Mouse (Mus musculus): Measurements from ENCODE around the gene Rasa4. TPM values are rescaled to one million over a fixed set of nuclear protein-coding genes. Genes with fewer than 3 reads are reported as not detected.

Rasa4 gene
- polyA plus RNA-seq, 1 experiment from 2014 or later = 2.8 TPM

- H3K9me3 ChIP-seq (ENCODE audit: low read length) = no peaks in the 10 kb centered on the region
- no peak overlapping the region for H3K9ac ChIP-seq (replicated peaks; ENCODE audit: low read depth)
- H3K27me3 ChIP-seq (replicated peaks; ENCODE audit: insufficient read depth, low read length) = no peaks in the 10 kb centered on the region
- no peak overlapping the region for H3K4me3 ChIP-seq (ENCODE audit: low read depth, low read length)
- H3K36me3 ChIP-seq (ENCODE audit: insufficient read depth, low read length) = 0 out of 2 replicates have a peak, but pooled peaks cover 14% of the 10 kb centered on the region
- ATAC-seq (no peak), DNase-seq (ENCODE audit: low spot score) (peak; percentile 65)
- H3K4me2 ChIP-seq (replicated peaks; ENCODE audit: low read depth, low read length) = no peak overlapping the region
- H3K27ac ChIP-seq (ENCODE audit: low read length) = no peak overlapping the region
- peaks cover 7% of the 10 kb centered on the region; the same call in 1 of the 2 replicates for H3K4me1 ChIP-seq (ENCODE audit: insufficient read depth, low read depth, low read length)
- 76% methylated on average over 13 of the region's 13 CpGs for WGBS
- no peak for TF ChIP-seq EP300 (IDR thresholded peaks at IDR 0.05)
- peak; percentile 75 for TF ChIP-seq CTCF (IDR thresholded peaks at IDR 0.05)
Observed at GRCm38 (mm10) chr5:136137658-136138274, 54.0 kb downstream of the Rasa4 start.

GRCm38 (mm10) chr5:136139393-136139792 is 55.7 kb downstream of the Rasa4 start:
- DNase-seq (ENCODE audit: low spot score) = no peak
- WGBS = 95% methylated on average over 13 of the region's 13 CpGs
- H3K4me1 ChIP-seq (ENCODE audit: insufficient read depth, low read depth, low read length) = peaks cover 7% of the 10 kb centered on the region; the same call in 1 of the 2 replicates
- no peak overlapping the region for H3K4me2 ChIP-seq (replicated peaks; ENCODE audit: low read depth, low read length)
- TF ChIP-seq CTCF (IDR thresholded peaks at IDR 0.05) (no peak), EP300 (IDR thresholded peaks at IDR 0.05) (no peak)
- no peak overlapping the region for H3K9ac ChIP-seq (replicated peaks; ENCODE audit: low read depth)
- H3K36me3 ChIP-seq (ENCODE audit: insufficient read depth, low read length) = 0 out of 2 replicates have a peak, but pooled peaks cover 14% of the 10 kb centered on the region
- ATAC-seq = no peak
- H3K27me3 ChIP-seq (replicated peaks; ENCODE audit: insufficient read depth, low read length) = no peaks in the 10 kb centered on the region
- H3K9me3 ChIP-seq (ENCODE audit: low read length) = no peaks in the 10 kb centered on the region
- H3K4me3 ChIP-seq (ENCODE audit: low read depth, low read length) = no peak overlapping the region
- no peak overlapping the region for H3K27ac ChIP-seq (ENCODE audit: low read length)

GRCm38 (mm10) chr5:136140057-136140482 is 56.4 kb downstream of the Rasa4 start:
- Histone ChIP-seq H3K27ac (ENCODE audit: low read length) (no peak overlapping the region), H3K4me1 (ENCODE audit: insufficient read depth, low read depth, low read length) (peaks cover 7% of the 10 kb centered on the region; the same call in 1 of the 2 replicates), H3K4me3 (ENCODE audit: low read depth, low read length) (no peak overlapping the region), H3K36me3 (ENCODE audit: insufficient read depth, low read length) (0 out of 2 replicates have a peak, but pooled peaks cover 14% of the 10 kb centered on the region), H3K27me3 (replicated peaks; ENCODE audit: insufficient read depth, low read length) (no peaks in the 10 kb centered on the region), H3K4me2 (replicated peaks; ENCODE audit: low read depth, low read length) (no peak overlapping the region), H3K9me3 (ENCODE audit: low read length) (no peaks in the 10 kb centered on the region), H3K9ac (replicated peaks; ENCODE audit: low read depth) (no peak overlapping the region)
- TF ChIP-seq EP300 (IDR thresholded peaks at IDR 0.05) (no peak), CTCF (IDR thresholded peaks at IDR 0.05) (no peak)
- ATAC-seq (no peak), DNase-seq (ENCODE audit: low spot score) (no peak)
- 92% methylated on average over 10 of the region's 10 CpGs for WGBS

GRCm38 (mm10) chr5:136142746-136143145 is 59.0 kb downstream of the Rasa4 start:
- 89% methylated on average over 5 of the region's 5 CpGs for WGBS
- Histone ChIP-seq H3K4me3 (ENCODE audit: low read depth, low read length) (no peak overlapping the region), H3K27ac (ENCODE audit: low read length) (no peak overlapping the region), H3K9me3 (ENCODE audit: low read length) (no peaks in the 10 kb centered on the region), H3K4me1 (ENCODE audit: insufficient read depth, low read depth, low read length) (no peaks in the 10 kb centered on the region), H3K36me3 (ENCODE audit: insufficient read depth, low read length) (0 out of 2 replicates have a peak, but pooled peaks cover 14% of the 10 kb centered on the region), H3K4me2 (replicated peaks; ENCODE audit: low read depth, low read length) (no peak overlapping the region), H3K9ac (replicated peaks; ENCODE audit: low read depth) (no peak overlapping the region), H3K27me3 (replicated peaks; ENCODE audit: insufficient read depth, low read length) (no peaks in the 10 kb centered on the region)
- ATAC-seq (no peak), DNase-seq (ENCODE audit: low spot score) (no peak)
- TF ChIP-seq CTCF (IDR thresholded peaks at IDR 0.05) (peak; percentile 48), EP300 (IDR thresholded peaks at IDR 0.05) (no peak)

GRCm38 (mm10) chr5:136143161-136143755 is 59.5 kb downstream of the Rasa4 start:
- no peaks in the 10 kb centered on the region for H3K4me1 ChIP-seq (ENCODE audit: insufficient read depth, low read depth, low read length)
- no peak overlapping the region for H3K4me3 ChIP-seq (ENCODE audit: low read depth, low read length)
- H3K27ac ChIP-seq (ENCODE audit: low read length) = no peak overlapping the region
- H3K4me2 ChIP-seq (replicated peaks; ENCODE audit: low read depth, low read length) = no peak overlapping the region
- H3K9ac ChIP-seq (replicated peaks; ENCODE audit: low read depth) = no peak overlapping the region
- no peaks in the 10 kb centered on the region for H3K9me3 ChIP-seq (ENCODE audit: low read length)
- ATAC-seq = no peak
- no peak for DNase-seq (ENCODE audit: low spot score)
- WGBS = 84% methylated on average over 6 of the region's 6 CpGs
- H3K36me3 ChIP-seq (ENCODE audit: insufficient read depth, low read length) = 0 out of 2 replicates have a peak, but pooled peaks cover 14% of the 10 kb centered on the region
- TF ChIP-seq CTCF (IDR thresholded peaks at IDR 0.05) = peak; percentile 48
- no peak for TF ChIP-seq EP300 (IDR thresholded peaks at IDR 0.05)
- H3K27me3 ChIP-seq (replicated peaks; ENCODE audit: insufficient read depth, low read length) = no peaks in the 10 kb centered on the region

GRCm38 (mm10) chr5:136144606-136145430 is 61.1 kb downstream of the Rasa4 start:
- 41% methylated on average over 12 of the region's 12 CpGs for WGBS
- H3K36me3 ChIP-seq (ENCODE audit: insufficient read depth, low read length) = 0 out of 2 replicates have a peak, but pooled peaks cover 14% of the 10 kb centered on the region
- no peak overlapping the region for H3K4me3 ChIP-seq (ENCODE audit: low read depth, low read length)
- no peak for TF ChIP-seq CTCF (IDR thresholded peaks at IDR 0.05)
- TF ChIP-seq EP300 (IDR thresholded peaks at IDR 0.05) = no peak
- H3K27me3 ChIP-seq (replicated peaks; ENCODE audit: insufficient read depth, low read length) = no peaks in the 10 kb centered on the region
- no peak overlapping the region for H3K4me2 ChIP-seq (replicated peaks; ENCODE audit: low read depth, low read length)
- H3K9ac ChIP-seq (replicated peaks; ENCODE audit: low read depth) = no peak overlapping the region
- DNase-seq (ENCODE audit: low spot score) (peak; percentile 51), ATAC-seq (peak; percentile 79)
- no peaks in the 10 kb centered on the region for H3K9me3 ChIP-seq (ENCODE audit: low read length)
- no peaks in the 10 kb centered on the region for H3K4me1 ChIP-seq (ENCODE audit: insufficient read depth, low read depth, low read length)
- no peak overlapping the region for H3K27ac ChIP-seq (ENCODE audit: low read length)

All from lung, postnatal 0 days (tissue).